In genomic region chr17:46084091-46084501, GRCm38 (mm10) we compare ENCODE assay signal across 7 mouse cellular contexts. TPM values are rescaled to one million over a fixed set of nuclear protein-coding genes. Genes with fewer than 3 reads are reported as not detected.
A peak's percentile ranks its signal among the peaks of the same experiment; 100 is the strongest.
DNase-seq lines count a peak whose midpoint lies in the region; ATAC-seq and TF ChIP-seq lines count a peak whose summit lies in the region.

No protein-coding gene starts in this region.

- no peak for TF ChIP-seq CTCF in brain, embryonic 14.5 days (IDR thresholded peaks at IDR 0.05; ENCODE audit: borderline replicate concordance, extremely low read depth, insufficient read depth, insufficient read length)

- peaks cover 36% of the 10 kb centered on the region for H3K4me1 ChIP-seq in forebrain, embryonic 13.5 days
- H3K4me1 ChIP-seq in heart, embryonic 14.5 days (ENCODE audit: control insufficient read depth in 2 of 2, insufficient read depth in 2 of 2, low read length in 2 of 2) = peaks cover 24 to 28% of the 10 kb centered on the region in 2 experiments
- peaks cover 40% of the 10 kb centered on the region for H3K4me1 ChIP-seq in kidney, embryonic 16.5 days (ENCODE audit: insufficient read depth, low read length)
- H3K4me1 ChIP-seq in limb, embryonic 12.5 days (replicated peaks) = peaks cover 51% of the 10 kb centered on the region
- peaks cover 10% of the 10 kb centered on the region for H3K4me1 ChIP-seq in midbrain, embryonic 15.5 days

- DNase-seq in brain, embryonic 14.5 days (ENCODE audit: low read depth) = peak; percentile 97
- peak; percentile 69 for DNase-seq in testis, postnatal 14 days (ENCODE audit: low spot score)

- H3K27ac ChIP-seq in forebrain, embryonic 13.5 days = peak overlapping the region; percentile 77
- peak overlapping the region; percentile 44 to 51 for H3K27ac ChIP-seq in heart, embryonic 14.5 days (replicated peaks in 1 of 2; ENCODE audit: control insufficient read depth in 1 of 2, insufficient read depth in 1 of 2, low read depth in 2 of 2, low read length in 2 of 2)
- peak overlapping the region; percentile 67 for H3K27ac ChIP-seq in kidney, embryonic 16.5 days (ENCODE audit: low read length)
- H3K27ac ChIP-seq in limb, embryonic 12.5 days = peak overlapping the region; percentile 91
- peak overlapping the region; percentile 68; the same call in 1 of the 2 replicates for H3K27ac ChIP-seq in midbrain, embryonic 15.5 days

- peak; percentile 93 for ATAC-seq in forebrain, embryonic 13.5 days
- ATAC-seq in heart, embryonic 14.5 days (ENCODE audit: insufficient number of reproducible peaks, insufficient read depth, low FRiP score, low read depth) = peak; percentile 87
- ATAC-seq in kidney, embryonic 16.5 days (ENCODE audit: low FRiP score, low TSS enrichment) = peak; percentile 92
- peak; percentile 61 for ATAC-seq in limb, embryonic 12.5 days (ENCODE audit: insufficient number of reproducible peaks, insufficient read depth, low FRiP score, low TSS enrichment, low read depth)
- ATAC-seq in midbrain, embryonic 15.5 days (replicated peaks) = peak; percentile 89

- H3K4me2 ChIP-seq in forebrain, embryonic 13.5 days = peak overlapping the region; percentile 47
- H3K4me2 ChIP-seq in heart, embryonic 14.5 days (ENCODE audit: low read length) = peak overlapping the region; percentile 60
- peak overlapping the region; percentile 36 for H3K4me2 ChIP-seq in kidney, embryonic 16.5 days (replicated peaks; ENCODE audit: low read depth, low read length)
- peak overlapping the region; percentile 53 for H3K4me2 ChIP-seq in limb, embryonic 12.5 days
- peak overlapping the region; percentile 23 for H3K4me2 ChIP-seq in midbrain, embryonic 15.5 days

- 0 out of 2 replicates have a peak overlapping the region, but pooled peaks have one; percentile 5 for H3K9ac ChIP-seq in forebrain, embryonic 13.5 days
- peak overlapping the region; percentile 45; the same call in 1 of the 2 replicates for H3K9ac ChIP-seq in heart, embryonic 14.5 days (ENCODE audit: low read length)
- H3K9ac ChIP-seq in kidney, embryonic 16.5 days (replicated peaks; ENCODE audit: low read length) = peak overlapping the region; percentile 39; the same call in 1 of the 2 replicates
- H3K9ac ChIP-seq in limb, embryonic 12.5 days (replicated peaks) = peak overlapping the region; percentile 42; the same call in 1 of the 2 replicates
- no peak overlapping the region for H3K9ac ChIP-seq in midbrain, embryonic 15.5 days

- no peak for TF ChIP-seq POLR2A in brain, embryonic 14.5 days (IDR thresholded peaks at IDR 0.05; ENCODE audit: borderline replicate concordance, extremely low read depth, insufficient read depth, insufficient read length, poor library complexity, severe bottlenecking)

- no peaks in the 10 kb centered on the region for H3K9me3 ChIP-seq in forebrain, embryonic 13.5 days (replicated peaks)
- H3K9me3 ChIP-seq in heart, embryonic 14.5 days (ENCODE audit: control insufficient read depth, low read length) = no peaks in the 10 kb centered on the region
- H3K9me3 ChIP-seq in kidney, embryonic 16.5 days (ENCODE audit: low read length) = no peaks in the 10 kb centered on the region
- 0 out of 2 replicates have a peak, but pooled peaks cover 2% of the 10 kb centered on the region for H3K9me3 ChIP-seq in limb, embryonic 12.5 days
- H3K9me3 ChIP-seq in midbrain, embryonic 15.5 days = no peaks in the 10 kb centered on the region

- no peaks in the 10 kb centered on the region for H3K36me3 ChIP-seq in forebrain, embryonic 13.5 days (ENCODE audit: poor library complexity, severe bottlenecking)
- H3K36me3 ChIP-seq in heart, embryonic 14.5 days (ENCODE audit: control insufficient read depth, insufficient read depth, low read length) = no peaks in the 10 kb centered on the region
- H3K36me3 ChIP-seq in kidney, embryonic 16.5 days (ENCODE audit: insufficient read depth, low read length) = no peaks in the 10 kb centered on the region
- no peaks in the 10 kb centered on the region for H3K36me3 ChIP-seq in limb, embryonic 12.5 days
- no peaks in the 10 kb centered on the region for H3K36me3 ChIP-seq in midbrain, embryonic 15.5 days (replicated peaks)

- WGBS in forebrain, embryonic 13.5 days = 5% methylated on average over 9 of the region's 10 CpGs
- 2% methylated on average over 10 of the region's 10 CpGs for WGBS in heart, embryonic 14.5 days
- 4% methylated on average over 10 of the region's 10 CpGs for WGBS in kidney, embryonic 16.5 days
- WGBS in limb, embryonic 12.5 days = 13% methylated on average over 10 of the region's 10 CpGs
- WGBS in midbrain, embryonic 15.5 days = 12% methylated on average over 10 of the region's 10 CpGs

- H3K4me3 ChIP-seq in forebrain, embryonic 13.5 days = peak overlapping the region; percentile 12; the same call in 1 of the 2 replicates
- peak overlapping the region; percentile 19 to 21; a peak in 3 of 4 replicates for H3K4me3 ChIP-seq in heart, embryonic 14.5 days (ENCODE audit: control insufficient read depth in 1 of 2, insufficient read depth in 1 of 2, low read depth in 1 of 2, low read length in 2 of 2)
- H3K4me3 ChIP-seq in kidney, embryonic 16.5 days (ENCODE audit: low read length) = peak overlapping the region; percentile 2; the same call in 1 of the 2 replicates
- H3K4me3 ChIP-seq in limb, embryonic 12.5 days (replicated peaks) = peak overlapping the region; percentile 22
- no peak overlapping the region for H3K4me3 ChIP-seq in midbrain, embryonic 15.5 days

- no peaks in the 10 kb centered on the region for H3K27me3 ChIP-seq in forebrain, embryonic 13.5 days
- H3K27me3 ChIP-seq in heart, embryonic 14.5 days (ENCODE audit: control insufficient read depth, insufficient read depth, low read length) = no peaks in the 10 kb centered on the region
- no peaks in the 10 kb centered on the region for H3K27me3 ChIP-seq in kidney, embryonic 16.5 days (ENCODE audit: insufficient read depth, low read length)
- H3K27me3 ChIP-seq in limb, embryonic 12.5 days = no peaks in the 10 kb centered on the region
- H3K27me3 ChIP-seq in midbrain, embryonic 15.5 days (replicated peaks) = no peaks in the 10 kb centered on the region

RNA-seq across cellular contexts. Expression of gene Mrps18a, which starts 26.7 kb away (rescaled TPM):
- 73.0 and 82.8 TPM in 2 replicates for polyA plus RNA-seq in brain, embryonic 14.5 days (2012; rRNA removed)
- 136 and 137 TPM in 2 replicates for polyA plus RNA-seq in forebrain, embryonic 13.5 days (2015; fragmentation: Nextera tagmentation; extraction: Ambion mirVana)
- 128 and 130 TPM in 2 replicates for polyA plus RNA-seq in heart, embryonic 14.5 days (2014; fragmentation: Nextera tagmentation; extraction: Ambion mirVana)
- 159 and 162 TPM in 2 replicates for polyA plus RNA-seq in kidney, embryonic 16.5 days (2015; fragmentation: Nextera tagmentation; extraction: Ambion mirVana)
- 143 and 144 TPM in 2 replicates for polyA plus RNA-seq in limb, embryonic 12.5 days (2016; fragmentation: Nextera tagmentation; extraction: Ambion mirVana)
- 147 TPM in 2 replicates for polyA plus RNA-seq in midbrain, embryonic 15.5 days (2015; fragmentation: Nextera tagmentation; extraction: Ambion mirVana)

RNA-seq across cellular contexts. Expression of gene Vegfa, which starts 51.9 kb away (rescaled TPM):
- 168 and 204 TPM in 2 replicates for polyA plus RNA-seq in brain, embryonic 14.5 days (2012; rRNA removed)
- polyA plus RNA-seq in forebrain, embryonic 13.5 days (2015; fragmentation: Nextera tagmentation; extraction: Ambion mirVana) = 2.7 and 3.7 TPM in 2 replicates
- polyA plus RNA-seq in heart, embryonic 14.5 days (2014; fragmentation: Nextera tagmentation; extraction: Ambion mirVana) = 8.1 and 8.3 TPM in 2 replicates
- polyA plus RNA-seq in kidney, embryonic 16.5 days (2015; fragmentation: Nextera tagmentation; extraction: Ambion mirVana) = 5.7 and 5.9 TPM in 2 replicates
- polyA plus RNA-seq in limb, embryonic 12.5 days (2016; fragmentation: Nextera tagmentation; extraction: Ambion mirVana) = 6.2 TPM in 2 replicates
- polyA plus RNA-seq in midbrain, embryonic 15.5 days (2015; fragmentation: Nextera tagmentation; extraction: Ambion mirVana) = 4.0 and 5.4 TPM in 2 replicates

RNA-seq across cellular contexts. Expression of gene Rsph9, which starts 59.9 kb away (rescaled TPM):
- polyA plus RNA-seq in brain, embryonic 14.5 days (2012; rRNA removed) = 32.5 and 35.7 TPM in 2 replicates
- 22.1 and 26.1 TPM in 2 replicates for polyA plus RNA-seq in forebrain, embryonic 13.5 days (2015; fragmentation: Nextera tagmentation; extraction: Ambion mirVana)
- 6.8 and 7.0 TPM in 2 replicates for polyA plus RNA-seq in heart, embryonic 14.5 days (2014; fragmentation: Nextera tagmentation; extraction: Ambion mirVana)
- polyA plus RNA-seq in kidney, embryonic 16.5 days (2015; fragmentation: Nextera tagmentation; extraction: Ambion mirVana) = 15.1 and 16.5 TPM in 2 replicates
- 9.5 and 12.7 TPM in 2 replicates for polyA plus RNA-seq in limb, embryonic 12.5 days (2016; fragmentation: Nextera tagmentation; extraction: Ambion mirVana)
- polyA plus RNA-seq in midbrain, embryonic 15.5 days (2015; fragmentation: Nextera tagmentation; extraction: Ambion mirVana) = 51.2 and 51.9 TPM in 2 replicates

Comparison
In these comparisons a context has a peak if more than half of its experiments do, and no peak if none do; other contexts are left out.
1. RNA of gene Vegfa, which starts 51.9 kb away (polyA plus RNA-seq): 168 to 204 TPM in brain, embryonic 14.5 days; 8.1 to 8.3 TPM in heart, embryonic 14.5 days, 6.2 TPM in limb, embryonic 12.5 days, 5.7 to 5.9 TPM in kidney, embryonic 16.5 days, 4.0 to 5.4 TPM in midbrain, embryonic 15.5 days and 2.7 to 3.7 TPM in forebrain, embryonic 13.5 days; every median in the first group is over 10 times any median in the second.
2. Peak in every context shown above with its lines, with median percentiles within 50 percentile points of each other: ATAC-seq, H3K27ac ChIP-seq and H3K4me2 ChIP-seq.